In the genomic region with DNA sequence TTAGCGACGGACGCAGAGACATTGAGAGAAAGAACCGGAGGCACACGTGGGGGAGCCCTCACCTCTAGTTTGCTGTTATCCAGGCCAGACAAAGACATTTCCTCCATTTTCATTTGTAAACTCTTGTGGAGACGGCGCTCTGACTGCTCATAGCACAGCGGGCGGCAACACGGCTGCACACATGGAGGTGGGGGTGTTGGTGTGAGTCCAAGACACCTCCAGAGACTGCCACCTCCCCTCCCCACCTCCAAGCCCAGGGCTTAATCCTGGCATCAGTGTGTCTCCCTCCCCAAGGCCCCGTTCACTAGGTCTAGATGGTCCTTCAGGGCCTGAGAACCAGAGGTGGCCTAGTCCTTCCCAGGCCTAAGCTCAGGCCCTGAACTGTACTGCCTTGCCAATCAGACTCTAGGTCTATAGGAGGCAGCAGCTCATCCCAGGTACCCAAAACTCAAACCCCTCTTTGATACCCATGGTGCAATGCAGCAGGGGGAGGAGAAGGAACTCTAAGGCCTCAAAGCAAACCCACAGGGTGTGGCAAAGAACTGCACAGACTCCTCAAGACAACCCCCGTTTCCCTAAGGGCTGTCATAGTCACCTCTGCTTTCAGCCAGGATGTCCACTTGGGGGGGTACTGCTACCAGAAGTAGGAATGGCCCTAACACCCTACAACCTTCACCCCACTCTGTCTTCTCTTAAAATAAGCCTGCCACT, we compare ENCODE assay signal across 8 mouse cellular contexts. TPM values are rescaled to one million over a fixed set of nuclear protein-coding genes. Genes with fewer than 3 reads are reported as not detected.
DNase-seq lines count a peak whose midpoint lies in the region; ATAC-seq and TF ChIP-seq lines count a peak whose summit lies in the region.

No protein-coding gene starts in this region.

- peak overlapping the region; percentile 66 for H3K4me2 ChIP-seq in heart, embryonic 16.5 days (ENCODE audit: low read depth, low read length)
- peak overlapping the region; percentile 95 for H3K4me2 ChIP-seq in liver, embryonic 14.5 days (ENCODE audit: low read depth)

- no peaks in the 10 kb centered on the region for H3K9me3 ChIP-seq in heart, embryonic 16.5 days (replicated peaks; ENCODE audit: control insufficient read depth, low read length)
- H3K9me3 ChIP-seq in liver, embryonic 14.5 days (ENCODE audit: control insufficient read depth, low read length): no peaks in the 10 kb centered on the region

- no peak for ATAC-seq in heart, embryonic 16.5 days (replicated peaks; ENCODE audit: extremely low read depth, insufficient read depth, low FRiP score)
- no peak for ATAC-seq in liver, embryonic 14.5 days (ENCODE audit: insufficient read depth)

- intact Hi-C loops in left cerebral cortex, adult 2 months (cut with DNase I): loop anchor here (1.0 kb wide), 1 partner anchor 9 kb away; no protein-coding TSS in a partner anchor

- peak overlapping the region; percentile 90 for H3K9ac ChIP-seq in heart, embryonic 16.5 days (ENCODE audit: low read length)
- peak overlapping the region; percentile 84 for H3K9ac ChIP-seq in liver, embryonic 14.5 days (replicated peaks)

- H3K4me3 ChIP-seq in left cerebral cortex, adult 2 months: peak overlapping the region; percentile 86
- H3K4me3 ChIP-seq in brown adipose tissue, adult 24 weeks (ENCODE audit: insufficient read depth, low read depth, low read length): peak overlapping the region; percentile 87
- H3K4me3 ChIP-seq in heart, embryonic 16.5 days (ENCODE audit: low read length): peak overlapping the region; percentile 81
- H3K4me3 ChIP-seq in liver, embryonic 14.5 days (ENCODE audit: insufficient read depth in 1 of 2, low read depth in 2 of 2, low read length in 2 of 2): peak overlapping the region; percentile 48 to 83

- no peak for DNase-seq in left cerebral cortex, adult 2 months (ENCODE audit: extremely low spot score in 1 of 2, low spot score in 2 of 2)
- no peak for DNase-seq in left cerebral cortex, adult 11 months (ENCODE audit: low spot score)
- no peak for DNase-seq in liver, embryonic 14.5 days (ENCODE audit: low read depth in 3 of 3, low spot score in 3 of 3)
- peak; percentile 87 for DNase-seq in naive thymus-derived CD4-positive, alpha-beta T cell, adult 2 months (ENCODE audit: low read depth)
- DNase-seq in thymus, postnatal 4 days: peak; percentile 71
- no peak for DNase-seq in layer of hippocampus, adult 8-10 months (ENCODE audit: low spot score in 2 of 2)

- H3K4me1 ChIP-seq in brown adipose tissue, adult 24 weeks (ENCODE audit: control insufficient read depth, insufficient read depth, insufficient read length, low read length): peaks cover 3% of the 10 kb centered on the region; the same call in 1 of the 2 replicates
- H3K4me1 ChIP-seq in heart, embryonic 16.5 days (ENCODE audit: control insufficient read depth, insufficient read depth, low read length): peaks cover 20% of the 10 kb centered on the region
- H3K4me1 ChIP-seq in liver, embryonic 14.5 days (replicated peaks; ENCODE audit: control insufficient read depth in 2 of 2, insufficient read depth in 2 of 2, low read length in 1 of 2): peaks cover 9 to 12% of the 10 kb centered on the region in 2 experiments

- 65% methylated on average over 12 of the region's 12 CpGs for WGBS in heart, embryonic 16.5 days
- 78% methylated on average over 12 of the region's 12 CpGs for WGBS in liver, embryonic 14.5 days (ENCODE audit: insufficient replicate concordance)

- peaks cover 33% of the 10 kb centered on the region for H3K36me3 ChIP-seq in heart, embryonic 16.5 days (ENCODE audit: control insufficient read depth, insufficient read depth)
- peaks cover 25% of the 10 kb centered on the region for H3K36me3 ChIP-seq in liver, embryonic 14.5 days (replicated peaks; ENCODE audit: control insufficient read depth, insufficient read depth, low read depth)

- 0 out of 2 replicates have a peak, but pooled peaks have one; percentile 2 for TF ChIP-seq CTCF in left cerebral cortex, adult 2 months (IDR thresholded peaks at IDR 0.05)
- TF ChIP-seq CTCF in liver, embryonic 14.5 days (IDR thresholded peaks at IDR 0.05; ENCODE audit: low read depth): peak; percentile 41

- H3K27me3 ChIP-seq in heart, embryonic 16.5 days (ENCODE audit: control insufficient read depth, insufficient read depth, low read length): no peaks in the 10 kb centered on the region
- H3K27me3 ChIP-seq in liver, embryonic 14.5 days (ENCODE audit: control insufficient read depth, insufficient read depth, low read length): no peaks in the 10 kb centered on the region

- peak overlapping the region; percentile 90 for H3K27ac ChIP-seq in left cerebral cortex, adult 2 months
- peak overlapping the region; percentile 74 for H3K27ac ChIP-seq in brown adipose tissue, adult 24 weeks (replicated peaks; ENCODE audit: low read depth, low read length)
- peak overlapping the region; percentile 99 for H3K27ac ChIP-seq in heart, embryonic 16.5 days (ENCODE audit: low read length)
- peak overlapping the region; percentile 89 for H3K27ac ChIP-seq in liver, embryonic 14.5 days

- TF ChIP-seq EP300 in liver, embryonic 14.5 days (IDR thresholded peaks at IDR 0.05; ENCODE audit: low read depth): no peak

RNA-seq across cellular contexts. Expression of a gene that starts 1.4 kb away (rescaled TPM):
- total RNA-seq in left cerebral cortex, adult 2 months (2021): 100 to 1,000 TPM; 236 to 242 TPM
- polyA plus RNA-seq in brown adipose tissue, adult 24 weeks (2012; ENCODE audit: insufficient read depth, insufficient read length, missing spikeins): 11.6 and 13.1 TPM in 2 replicates
- 7.1 and 9.1 TPM in 2 replicates for polyA plus RNA-seq in heart, embryonic 16.5 days (2015; fragmentation: Nextera tagmentation; extraction: Ambion mirVana)
- polyA plus RNA-seq in liver, embryonic 14.5 days (2012; rRNA removed): 11.0 and 11.6 TPM in 2 replicates
- polyA plus RNA-seq in liver, embryonic 14.5 days (2014; fragmentation: Nextera tagmentation; extraction: Ambion mirVana): 3.6 and 4.7 TPM in 2 replicates
- total RNA-seq in layer of hippocampus, adult 8-10 months (2022): 100 to 1,000 TPM; 153 to 169 (median 157) TPM

RNA-seq across cellular contexts. Expression of a gene that starts 10.3 kb away (rescaled TPM):
- 10 to 100 TPM; 66.6 to 74.4 TPM for total RNA-seq in left cerebral cortex, adult 2 months (2021)
- 20.5 and 24.2 TPM in 2 replicates for polyA plus RNA-seq in brown adipose tissue, adult 24 weeks (2012; ENCODE audit: insufficient read depth, insufficient read length, missing spikeins)
- polyA plus RNA-seq in heart, embryonic 16.5 days (2015; fragmentation: Nextera tagmentation; extraction: Ambion mirVana): 42.6 and 44.9 TPM in 2 replicates
- 19.1 and 19.8 TPM in 2 replicates for polyA plus RNA-seq in liver, embryonic 14.5 days (2012; rRNA removed)
- polyA plus RNA-seq in liver, embryonic 14.5 days (2014; fragmentation: Nextera tagmentation; extraction: Ambion mirVana): 19.3 and 24.7 TPM in 2 replicates
- 10 to 100 TPM; 61.4 to 72.0 (median 67.7) TPM for total RNA-seq in layer of hippocampus, adult 8-10 months (2022)

RNA-seq across cellular contexts. Expression of a gene that starts 24.5 kb away (rescaled TPM):
- total RNA-seq in left cerebral cortex, adult 2 months (2021): 100 to 1,000 TPM; 131 to 141 TPM
- 41.7 and 47.6 TPM in 2 replicates for polyA plus RNA-seq in brown adipose tissue, adult 24 weeks (2012; ENCODE audit: insufficient read depth, insufficient read length, missing spikeins)
- 57.8 and 58.9 TPM in 2 replicates for polyA plus RNA-seq in heart, embryonic 16.5 days (2015; fragmentation: Nextera tagmentation; extraction: Ambion mirVana)
- polyA plus RNA-seq in liver, embryonic 14.5 days (2012; rRNA removed): 19.9 and 34.7 TPM in 2 replicates
- 42.5 and 48.8 TPM in 2 replicates for polyA plus RNA-seq in liver, embryonic 14.5 days (2014; fragmentation: Nextera tagmentation; extraction: Ambion mirVana)
- total RNA-seq in layer of hippocampus, adult 8-10 months (2022): 100 to 1,000 TPM; 106 to 122 (median 120) TPM

RNA-seq across cellular contexts. Expression of a gene that starts 26.5 kb away (rescaled TPM):
- total RNA-seq in left cerebral cortex, adult 2 months (2021): 1 to 10 TPM; 1.2 to 1.4 TPM
- polyA plus RNA-seq in brown adipose tissue, adult 24 weeks (2012; ENCODE audit: insufficient read depth, insufficient read length, missing spikeins): 0.48 and 1.0 TPM in 2 replicates
- 0.08 and 0.09 TPM in 2 replicates for polyA plus RNA-seq in heart, embryonic 16.5 days (2015; fragmentation: Nextera tagmentation; extraction: Ambion mirVana)
- 0.39 and 0.44 TPM in 2 replicates for polyA plus RNA-seq in liver, embryonic 14.5 days (2012; rRNA removed)
- 0.05 and 0.08 TPM in 2 replicates for polyA plus RNA-seq in liver, embryonic 14.5 days (2014; fragmentation: Nextera tagmentation; extraction: Ambion mirVana)
- 1 to 10 TPM; 2.1 to 2.4 (median 2.2) TPM for total RNA-seq in layer of hippocampus, adult 8-10 months (2022)

RNA-seq across cellular contexts. Expression of a gene that starts 46.4 kb away (rescaled TPM):
- 1 to 10 TPM; 1.0 to 2.0 TPM for total RNA-seq in left cerebral cortex, adult 2 months (2021)
- not detected in 2 replicates for polyA plus RNA-seq in brown adipose tissue, adult 24 weeks (2012; ENCODE audit: insufficient read depth, insufficient read length, missing spikeins)
- 11.8 and 12.3 TPM in 2 replicates for polyA plus RNA-seq in heart, embryonic 16.5 days (2015; fragmentation: Nextera tagmentation; extraction: Ambion mirVana)
- polyA plus RNA-seq in liver, embryonic 14.5 days (2012; rRNA removed): 10.9 and 11.3 TPM in 2 replicates
- polyA plus RNA-seq in liver, embryonic 14.5 days (2014; fragmentation: Nextera tagmentation; extraction: Ambion mirVana): 10.8 and 13.2 TPM in 2 replicates
- 1 to 10 TPM in 1 of 4 experiments, under 1 TPM in 3; 0.62 to 1.2 (median 0.64) TPM for total RNA-seq in layer of hippocampus, adult 8-10 months (2022)

Comparison
In these comparisons a context has a peak if more than half of its experiments do, and no peak if none do; other contexts are left out.
1. DNase-seq: peak in naive thymus-derived CD4-positive, alpha-beta T cell, adult 2 months (single experiment) and thymus, postnatal 4 days (single experiment); none in left cerebral cortex, adult 2 months (0 of 2), left cerebral cortex, adult 11 months (single experiment), liver, embryonic 14.5 days (0 of 3) and layer of hippocampus, adult 8-10 months (0 of 2).
2. Peak in every context shown above with its lines, with median percentiles within 50 percentile points of each other: H3K27ac ChIP-seq and H3K4me3 ChIP-seq.